Mouse (Mus musculus) thymus, postnatal 4 days (tissue): ENCODE data around the gene Sim1.

Experiments
- DNase-seq: peaks from one replicate; pipeline ENCODE4 v3.0.0; 2021

Gene Sim1

GRCm38 (mm10) chr10:50901601-50902475 is 7.3 kb downstream of the Sim1 start:
- DNase-seq = no peak

DNA sequence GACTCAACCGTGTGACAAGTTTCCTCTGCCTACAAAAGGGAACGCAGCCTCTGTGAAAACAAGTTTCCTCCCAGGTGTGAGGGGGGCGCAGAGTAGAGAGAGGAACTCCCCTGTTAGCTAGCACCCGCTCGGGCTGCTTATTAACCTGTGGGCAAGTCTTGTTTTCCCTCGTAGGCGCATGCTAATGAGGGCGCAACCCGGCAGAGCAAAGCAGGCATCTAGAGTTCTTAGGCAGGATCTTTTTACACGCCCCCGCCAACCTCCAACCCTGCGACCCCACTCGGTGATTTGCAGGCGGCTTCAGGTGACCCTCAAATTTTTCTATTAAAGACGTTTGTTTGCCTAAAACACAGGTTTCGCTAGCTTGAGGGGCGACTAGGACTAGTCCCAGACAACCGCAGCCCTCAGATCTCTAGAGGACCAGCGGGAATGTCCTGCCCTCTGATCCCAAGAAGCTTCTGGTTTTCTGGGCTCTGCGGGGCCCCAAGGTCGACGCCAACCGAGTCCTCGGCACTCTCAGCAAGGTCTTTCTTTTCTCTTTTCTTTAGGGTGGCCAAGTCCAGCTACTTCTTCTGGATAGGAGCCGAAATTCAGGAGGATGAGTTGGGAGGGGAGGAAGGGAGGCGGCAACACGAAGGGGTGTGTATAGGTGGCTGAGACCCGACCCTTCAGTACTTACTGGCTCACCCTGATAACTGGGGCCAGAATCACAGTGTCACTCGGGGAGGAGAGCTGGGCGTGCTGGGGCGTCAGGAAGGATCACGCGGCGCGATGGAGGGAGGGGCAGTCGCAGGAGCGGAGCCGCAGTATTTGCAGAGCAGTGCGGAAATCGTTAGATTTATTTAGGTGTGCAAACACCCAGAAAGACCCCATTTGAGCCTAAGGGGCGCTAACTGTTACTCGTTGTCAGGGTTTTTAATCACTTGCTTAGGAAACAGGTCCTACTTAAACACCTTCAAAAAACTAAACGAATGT is 8.5 kb downstream of the Sim1 start:
- DNase-seq = no peak

DNA sequence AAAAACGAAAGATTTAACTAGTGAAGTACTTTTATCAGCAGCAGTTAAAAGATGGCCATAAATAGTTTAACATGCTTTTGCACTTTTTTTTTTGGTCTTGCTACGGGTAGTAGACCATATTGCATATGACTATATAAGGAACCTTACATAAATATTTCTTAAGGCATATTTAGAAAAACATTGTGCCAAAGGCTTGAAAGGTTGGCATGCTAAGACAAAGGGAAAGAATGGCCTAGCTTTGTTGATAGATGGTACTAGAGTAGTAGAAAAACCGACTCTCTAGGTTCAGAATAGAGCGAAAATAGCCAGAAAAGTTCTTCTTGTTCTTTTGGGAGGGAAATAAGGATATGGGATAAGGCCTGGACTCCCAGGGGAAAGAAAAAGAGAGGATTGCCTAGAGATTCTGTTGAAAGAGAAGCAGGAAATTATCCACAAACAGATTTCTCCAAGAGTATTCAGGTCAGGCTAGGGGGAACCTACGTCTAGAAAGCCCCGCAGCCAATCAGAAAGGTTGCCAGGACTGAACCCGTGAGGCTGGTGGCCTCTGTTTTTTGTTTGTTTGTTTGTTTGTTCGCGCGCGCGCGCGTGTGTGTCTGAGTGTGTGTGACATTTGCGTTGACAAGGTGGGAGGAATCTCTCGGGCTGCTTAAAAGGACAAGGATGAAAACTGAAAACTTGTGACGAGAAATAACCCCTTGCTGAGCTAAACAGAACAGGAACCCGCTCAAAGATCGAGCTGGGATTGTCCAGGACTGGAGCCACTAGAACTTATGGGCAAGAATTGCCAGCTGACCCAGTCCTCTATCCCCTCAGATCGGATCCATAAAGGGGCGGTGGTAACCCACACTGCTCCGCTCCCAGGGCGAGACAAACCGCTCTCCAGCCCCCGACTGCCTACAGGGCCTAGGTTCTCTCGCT is 9.6 kb downstream of the Sim1 start:
- DNase-seq = no peak

GRCm38 (mm10) chr10:50904764-50905701 is 10.5 kb downstream of the Sim1 start:
- no peak for DNase-seq

- DNase-seq = no peak
Observed at GRCm38 (mm10) chr10:50910400-50910799, 15.8 kb downstream of the Sim1 start.

DNA sequence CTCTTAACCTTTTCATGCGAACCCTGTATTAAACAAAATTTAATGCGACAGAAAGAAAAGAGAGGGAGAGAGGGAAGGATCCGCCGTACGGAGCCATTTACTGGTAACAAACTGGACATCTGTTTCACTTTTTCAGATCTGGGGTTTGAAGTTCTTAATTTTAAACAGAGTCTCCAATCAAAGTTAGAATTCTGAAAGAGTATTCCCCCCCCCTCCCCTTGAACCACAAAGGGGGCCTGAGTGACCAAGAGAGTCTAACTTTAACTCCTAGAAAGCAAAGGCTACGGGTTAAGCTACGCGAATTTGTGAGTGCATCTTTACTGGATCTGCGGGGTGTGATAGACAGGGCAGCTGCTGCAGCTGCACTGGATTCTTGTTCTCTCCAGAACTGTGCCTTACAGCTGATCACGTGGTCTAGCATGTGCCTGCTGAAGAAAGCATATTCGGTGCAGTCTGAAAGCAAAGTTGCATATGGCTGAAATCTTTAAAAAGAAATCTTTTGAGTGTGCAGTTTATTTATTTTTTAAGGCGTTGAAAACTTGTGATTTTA is 16.4 kb downstream of the Sim1 start:
- no peak for DNase-seq

- DNase-seq = no peak
Observed at GRCm38 (mm10) chr10:50915607-50916006, 21.1 kb downstream of the Sim1 start.

DNA sequence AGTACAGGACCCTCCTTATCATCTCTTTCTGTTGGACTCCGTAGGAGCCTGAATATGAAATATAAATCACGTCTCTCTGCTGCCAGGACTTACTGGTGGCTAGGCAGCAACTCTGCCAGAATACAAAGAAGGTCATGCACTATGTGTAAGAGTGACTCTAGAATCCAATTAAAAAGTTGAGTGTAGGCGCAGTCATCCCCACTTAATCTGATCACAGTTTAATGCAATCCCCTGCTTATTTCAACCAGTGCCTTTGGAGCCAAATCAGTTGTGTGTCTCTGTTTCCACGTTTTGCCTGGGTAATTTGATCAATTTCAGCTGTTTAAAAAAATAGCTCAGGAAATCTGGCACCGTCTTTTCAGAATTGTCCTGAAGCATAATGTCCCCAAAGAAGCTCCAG is 34.7 kb downstream of the Sim1 start:
- DNase-seq = no peak

GRCm38 (mm10) chr10:50935673-50936072 is 41.1 kb downstream of the Sim1 start:
- no peak for DNase-seq

GRCm38 (mm10) chr10:50973625-50974024 is 79.1 kb downstream of the Sim1 start:
- no peak for DNase-seq

- DNase-seq = no peak
Observed at GRCm38 (mm10) chr10:50981849-50982248, 87.3 kb downstream of the Sim1 start.

GRCm38 (mm10) chr10:50983620-50984019 is 89.1 kb downstream of the Sim1 start:
- no peak for DNase-seq

- no peak for DNase-seq
Observed at GRCm38 (mm10) chr10:51007798-51008197, 113.2 kb downstream of the Sim1 start.

DNA sequence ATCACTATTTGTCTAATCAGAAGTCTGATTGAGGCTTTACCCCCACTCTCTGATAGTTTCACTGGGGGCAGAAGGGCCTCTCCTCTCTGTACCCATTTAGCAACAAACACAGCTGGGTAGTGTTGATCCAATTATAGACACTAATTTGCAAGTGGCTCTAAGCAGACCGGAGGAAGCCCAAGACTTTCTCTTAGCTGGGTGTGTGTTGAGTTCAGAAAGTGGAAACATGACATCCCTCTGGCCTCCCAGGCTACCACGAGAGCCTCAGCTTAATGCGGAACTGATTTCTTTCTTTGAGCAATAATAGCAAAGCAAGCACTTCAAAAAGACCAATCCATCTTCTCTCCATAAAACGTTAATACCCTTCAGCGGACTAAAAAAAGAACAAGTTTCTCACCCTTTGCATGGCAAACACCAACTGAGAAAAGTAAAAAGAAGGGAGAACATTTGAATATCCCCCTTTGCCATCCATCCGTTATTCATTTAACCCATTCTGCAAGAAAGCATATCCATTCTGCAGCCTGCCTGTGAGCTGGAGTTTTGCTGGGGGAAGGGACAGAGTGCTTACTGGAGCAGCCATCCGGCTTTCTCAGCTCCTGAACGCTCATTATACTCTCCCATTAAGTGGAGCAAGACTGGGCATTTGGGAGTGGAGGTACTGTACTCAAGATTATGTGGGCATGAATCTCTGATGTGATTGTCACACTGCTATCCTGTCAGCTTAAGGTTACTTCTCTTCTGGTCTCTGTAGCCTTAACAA is 117.0 kb downstream of the Sim1 start:
- DNase-seq = no peak

GRCm38 (mm10) chr10:51014901-51015300 is 120.3 kb downstream of the Sim1 start:
- DNase-seq = no peak

- no peak for DNase-seq
Observed at GRCm38 (mm10) chr10:51015362-51015761, 120.8 kb downstream of the Sim1 start.

- DNase-seq = no peak
Observed at GRCm38 (mm10) chr10:51023308-51024279, 129.0 kb downstream of the Sim1 start.
